Mouse (Mus musculus): Measurements from ENCODE around the gene Rab9.

- TF ChIP-seq CTCF (IDR thresholded peaks at IDR 0.05) (no peak), EP300 (IDR thresholded peaks at IDR 0.05) (no peak)
Measured at GRCm38 (mm10) chrX:166512071-166512470, 32.4 kb upstream of the Rab9 start.
